Comparison of ENCODE assay signal across 8 mouse cellular contexts in the genomic region with DNA sequence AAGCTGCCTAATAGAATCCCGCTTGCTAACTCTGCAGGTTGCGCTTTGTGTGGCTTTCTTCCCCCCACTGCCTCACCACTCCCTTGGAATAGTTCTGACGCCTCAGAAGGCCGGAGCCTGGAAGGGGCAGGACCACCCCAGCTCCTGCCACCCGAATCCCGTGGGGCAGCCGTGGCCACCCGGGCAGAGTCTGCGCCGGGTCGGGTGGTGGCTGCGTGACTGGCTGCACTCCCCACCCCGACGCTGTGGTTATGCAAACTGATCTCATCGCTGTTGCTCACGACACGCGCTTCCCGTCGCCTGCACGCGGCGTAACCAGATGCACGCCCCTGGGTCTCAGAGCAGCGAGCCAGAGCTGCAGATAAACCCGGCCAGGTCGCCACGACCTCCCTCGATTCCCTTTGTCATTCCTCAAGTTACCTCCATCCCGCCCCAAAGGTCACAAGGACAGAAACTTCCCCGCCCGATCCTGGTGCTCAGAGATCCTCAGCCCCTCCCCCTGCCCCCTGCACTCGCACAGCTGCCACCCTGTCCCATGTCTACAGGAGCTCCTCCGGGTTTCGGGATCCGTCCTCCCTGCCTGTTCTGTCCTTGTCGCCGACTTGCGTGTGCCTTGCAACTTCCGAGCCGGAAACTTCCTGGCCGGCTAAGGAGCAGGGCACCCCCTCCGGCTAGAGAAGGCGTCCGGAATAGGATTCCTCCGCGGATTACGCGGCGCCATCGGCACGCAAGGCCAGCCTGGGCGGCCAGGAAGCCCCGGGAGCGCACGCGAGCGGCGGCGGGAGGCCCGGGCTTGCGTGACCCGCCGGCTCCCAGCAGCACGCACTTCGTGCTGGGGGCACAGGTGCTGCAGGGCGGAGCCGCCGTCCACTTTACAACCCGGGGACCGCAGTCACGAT. TPM values are rescaled to one million over a fixed set of nuclear protein-coding genes. Genes with fewer than 3 reads are reported as not detected.
A peak's percentile ranks its signal among the peaks of the same experiment; 100 is the strongest.
DNase-seq lines count a peak whose midpoint lies in the region; ATAC-seq lines count a peak whose summit lies in the region.

No protein-coding gene starts in this region.

- DNase-seq in T-cell, adult 2 months (ENCODE audit: low spot score) = peak; percentile 76
- DNase-seq in cerebellum, postnatal 4 days (ENCODE audit: low spot score in 2 of 2) = peak; percentile 35 to 47
- DNase-seq in gastrocnemius, postnatal 14 days = peak; percentile 71
- peak; percentile 79 to 86 for DNase-seq in left cerebral cortex, postnatal 25 days (ENCODE audit: low spot score in 2 of 2)
- peak; percentile 81 for DNase-seq in mesoderm, embryonic 11.5 days (ENCODE audit: low read depth, low spot score)
- peak; percentile 82 for DNase-seq in right cerebral cortex, postnatal 25 days
- DNase-seq in urinary bladder, postnatal 36 days (ENCODE audit: low spot score in 2 of 2) = peak; percentile 66 to 75

- peak; percentile 89 for ATAC-seq in inflammation-experienced regulatory T-cells, adult 6 months

- intact Hi-C loops in gastrocnemius, postnatal 14 days (cut with DNase I; ENCODE audit: low total_unique reads) = no loop called here
- intact Hi-C loops in left cerebral cortex, postnatal 25 days (cut with DNase I) = loop anchor here (2.0 to 5.0 kb wide), 3 partner anchors 47 to 267 kb away; a partner anchor contains a TSS

RNA-seq across cellular contexts. Expression of a gene that starts 7.1 kb away (rescaled TPM):
- under 1 TPM; 0.38 to 0.92 TPM for total RNA-seq in gastrocnemius, postnatal 14 days (2021)
- polyA plus RNA-seq in inflammation-experienced regulatory T-cells, adult 6 months (2017; shearing (Covaris generic)) = under 1 TPM; 0.44 to 0.55 (median 0.49) TPM
- 1 to 10 TPM; 6.4 to 6.7 TPM for total RNA-seq in left cerebral cortex, postnatal 25 days (2021)

Comparison
In these comparisons a context has a peak if more than half of its experiments do, and no peak if none do; other contexts are left out.
1. Peak in every context shown above with its lines: DNase-seq and ATAC-seq.